Mouse (Mus musculus): ENCODE measurements around the gene Naa25. TPM values are rescaled to one million over a fixed set of nuclear protein-coding genes. Genes with fewer than 3 reads are reported as not detected.
"Not testable (repeated sequence)": the region's sequence is repeated elsewhere in the genome, so short reads cannot be mapped to it uniquely, and the experiment has no call there.

Gene Naa25
- 35.2 and 38.6 TPM in 2 replicates for total RNA-seq (2021)
- long read RNA-seq, full-length matches to known transcripts, result 9 of 73 reads
- long read RNA-seq, partial matches to known transcripts, result 52 of 73 reads
- long read RNA-seq, other reads (novel, unspliced or antisense), result 12 of 73 reads

GRCm38 (mm10) chr5:121397187-121398145 lies at the start of gene Naa25:
Naa25 (plus strand) TSS chr5:121397936.
- DNase-seq, result peak; percentile 97

GRCm38 (mm10) chr5:121359229-121359628 lies 38.5 kb upstream of the Naa25 start:
- DNase-seq, result no peak

GRCm38 (mm10) chr5:121361696-121362095 lies 36.0 kb upstream of the Naa25 start:
- no peak for DNase-seq

- peak; percentile 15 for DNase-seq
These were observed 34.3 kb upstream of the Naa25 start for GRCm38 (mm10) chr5:121363441-121363840.

- DNase-seq, result no peak
These were observed 31.1 kb upstream of the Naa25 start for GRCm38 (mm10) chr5:121366449-121367225.

GRCm38 (mm10) chr5:121367255-121367654 lies 30.5 kb upstream of the Naa25 start:
- DNase-seq, result no peak

- no peak for DNase-seq
These were observed 26.0 kb upstream of the Naa25 start for GRCm38 (mm10) chr5:121371712-121372111.

GRCm38 (mm10) chr5:121374790-121375189 lies 22.9 kb upstream of the Naa25 start:
- no peak for DNase-seq

- DNase-seq, result not testable (repeated sequence)
These were observed 20.8 kb upstream of the Naa25 start for GRCm38 (mm10) chr5:121376972-121377371.

- DNase-seq, result no peak
These were observed 19.0 kb upstream of the Naa25 start for GRCm38 (mm10) chr5:121378678-121379256.

GRCm38 (mm10) chr5:121380692-121381091 lies 17.0 kb upstream of the Naa25 start:
- no peak for DNase-seq

GRCm38 (mm10) chr5:121383857-121384756 lies 13.6 kb upstream of the Naa25 start:
- no peak for DNase-seq

GRCm38 (mm10) chr5:121384757-121385460 lies 12.8 kb upstream of the Naa25 start:
- no peak for DNase-seq

- peak; percentile 97 for DNase-seq
These were observed 12.1 kb upstream of the Naa25 start, which contains the start of gene Trafd1 for GRCm38 (mm10) chr5:121385461-121386119. Trafd1 (minus strand) TSS chr5:121385632.

GRCm38 (mm10) chr5:121386120-121386909 lies 11.4 kb upstream of the Naa25 start:
- no peak for DNase-seq

GRCm38 (mm10) chr5:121387126-121387525 lies 10.6 kb upstream of the Naa25 start:
- DNase-seq, result no peak

GRCm38 (mm10) chr5:121389106-121389505 lies 8.6 kb upstream of the Naa25 start:
- no peak for DNase-seq

GRCm38 (mm10) chr5:121389691-121390090 lies 8.0 kb upstream of the Naa25 start:
- no peak for DNase-seq
